Mouse (Mus musculus): ENCODE measurements at regions not wholly inside any gene's neighbourhood (a gene's known extent, or its start where the extent isn't known, plus 50 kb on each side); places are given as distances from the start of the nearest gene placed in this dataset.

DNA sequence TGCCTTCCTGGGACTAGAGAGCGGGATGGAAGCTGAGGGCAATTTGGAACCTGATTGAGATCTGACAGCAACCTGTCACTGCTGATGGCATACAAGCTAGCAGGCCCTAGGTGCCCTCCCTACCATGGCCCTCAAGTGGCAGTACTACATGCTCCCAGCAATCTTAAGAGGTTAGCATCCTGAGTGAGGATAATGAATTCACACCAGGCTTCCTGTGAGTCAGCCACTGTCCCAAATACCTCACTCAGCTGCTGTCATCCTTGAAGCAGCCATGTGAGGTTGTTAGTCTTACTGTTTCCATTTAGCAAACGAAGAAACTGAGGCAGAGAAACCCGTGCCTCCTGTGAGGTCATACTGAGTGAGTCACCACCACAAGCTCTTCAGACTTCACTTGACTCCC, 65.5 kb upstream of the Slc7a14 start:
- DNase-seq, result no peak

DNA sequence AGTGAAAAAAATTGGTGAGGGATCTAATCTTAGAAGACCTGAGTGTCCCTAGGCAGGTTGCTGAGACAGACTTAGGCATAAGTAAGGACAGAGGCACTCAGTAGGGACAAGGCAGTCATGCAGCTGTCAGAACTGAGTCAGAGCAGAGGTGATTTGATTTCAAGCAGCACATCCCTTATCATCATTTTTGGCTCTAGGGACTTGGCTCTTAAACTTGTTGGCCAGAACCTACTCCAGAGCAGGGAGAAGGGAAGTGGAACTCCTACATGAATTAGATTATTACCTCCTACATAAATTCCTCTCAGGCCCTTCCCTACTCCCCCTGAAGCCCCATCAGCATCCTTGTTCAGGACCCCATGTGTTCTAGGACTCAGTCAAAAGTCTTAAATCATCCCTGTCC, 63.9 kb upstream of the Slc7a14 start:
- no peak for DNase-seq

DNA sequence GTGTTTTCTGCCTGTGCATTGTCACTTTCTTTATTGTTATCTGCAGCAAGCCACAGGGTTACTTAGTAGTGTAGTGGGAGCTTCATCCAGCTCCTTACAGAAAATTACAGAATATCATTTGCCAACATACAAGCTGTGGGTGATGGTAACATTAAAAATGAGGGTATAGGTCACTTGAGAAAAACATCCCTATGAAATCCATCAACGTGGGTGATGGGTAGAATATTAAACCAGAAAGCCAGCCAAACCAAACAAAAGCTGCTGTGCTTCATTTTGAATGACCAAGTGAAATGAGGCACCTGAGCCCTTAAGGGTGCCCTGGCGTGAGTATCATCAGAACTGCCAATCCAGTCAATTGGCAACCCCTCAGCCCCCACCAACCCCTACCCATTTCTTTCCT, 58.1 kb upstream of the Slc7a14 start:
- no peak for DNase-seq
